Mouse (Mus musculus) layer of hippocampus, adult 9-10 months (tissue): ENCODE measurements at regions not wholly inside any gene's neighbourhood (a gene's known extent, or its start where the extent isn't known, plus 50 kb on each side); places are given as distances from the start of the nearest gene placed in this dataset.

Experiments
- DNase-seq: peaks from one replicate; pipeline ENCODE4 v3.0.0; 2022; ENCODE audit warnings: low spot score

- DNase-seq, result no peak
Observed at GRCm38 (mm10) chr1:128782286-128782685, 190.2 kb upstream of the Cxcr4 start.

GRCm38 (mm10) chr1:128781871-128782270 lies 189.8 kb upstream of the Cxcr4 start:
- DNase-seq, result no peak

- DNase-seq, result no peak
Observed at GRCm38 (mm10) chr1:128781311-128781710, 189.2 kb upstream of the Cxcr4 start.

GRCm38 (mm10) chr1:128779586-128780158 lies 187.6 kb upstream of the Cxcr4 start:
- DNase-seq, result no peak

- DNase-seq, result no peak
Observed at GRCm38 (mm10) chr1:128772440-128772839, 180.3 kb upstream of the Cxcr4 start.

GRCm38 (mm10) chr1:128770786-128771185 lies 178.7 kb upstream of the Cxcr4 start:
- no peak for DNase-seq

GRCm38 (mm10) chr1:128767991-128768390 lies 175.9 kb upstream of the Cxcr4 start:
- DNase-seq, result no peak

GRCm38 (mm10) chr1:128767415-128767814 lies 175.3 kb upstream of the Cxcr4 start:
- DNase-seq, result no peak

- no peak for DNase-seq
Observed at GRCm38 (mm10) chr1:128766894-128767268, 174.8 kb upstream of the Cxcr4 start.

GRCm38 (mm10) chr1:128766193-128766893 lies 174.2 kb upstream of the Cxcr4 start:
- DNase-seq, result no peak

GRCm38 (mm10) chr1:128765626-128766025 lies 173.5 kb upstream of the Cxcr4 start:
- no peak for DNase-seq

GRCm38 (mm10) chr1:128765142-128765541 lies 173.0 kb upstream of the Cxcr4 start:
- DNase-seq, result no peak

GRCm38 (mm10) chr1:128762854-128763253 lies 170.8 kb upstream of the Cxcr4 start:
- no peak for DNase-seq

GRCm38 (mm10) chr1:128762076-128762475 lies 170.0 kb upstream of the Cxcr4 start:
- DNase-seq, result no peak

- DNase-seq, result no peak
Observed at GRCm38 (mm10) chr1:128758802-128759481, 166.8 kb upstream of the Cxcr4 start.

- DNase-seq, result no peak
Observed at GRCm38 (mm10) chr1:128758294-128758801, 166.3 kb upstream of the Cxcr4 start.

GRCm38 (mm10) chr1:128753427-128754012 lies 161.4 kb upstream of the Cxcr4 start:
- DNase-seq, result no peak

- no peak for DNase-seq
Observed at GRCm38 (mm10) chr1:128749437-128749994, 157.4 kb upstream of the Cxcr4 start.

GRCm38 (mm10) chr1:128747196-128747790 lies 155.2 kb upstream of the Cxcr4 start:
- no peak for DNase-seq

GRCm38 (mm10) chr1:128746461-128747009 lies 154.4 kb upstream of the Cxcr4 start:
- no peak for DNase-seq

- peak; percentile 49 for DNase-seq
Observed at GRCm38 (mm10) chr1:128740616-128741015, 148.5 kb upstream of the Cxcr4 start.

GRCm38 (mm10) chr1:128738152-128738551 lies 146.1 kb upstream of the Cxcr4 start:
- DNase-seq, result no peak
